Mouse (Mus musculus) testis, adult 2 months (tissue): ENCODE measurements around the gene Shkbp1. TPM values are rescaled to one million over a fixed set of nuclear protein-coding genes. Genes with fewer than 3 reads are reported as not detected.

Experiments
- H3K27ac ChIP-seq: fragments of 200-500 bp; 2 replicates; pipeline ENCODE4 v1.5.1; 2012; ENCODE audit warnings: low read depth, low read length; ENCODE audit not compliant: control insufficient read depth, insufficient read depth
- H3K27me3 ChIP-seq: fragments of 200-500 bp; 2 replicates; pipeline ENCODE4 v1.6.1; 2012; ENCODE audit warnings: mild to moderate bottlenecking, low read length, moderate library complexity; ENCODE audit not compliant: control insufficient read depth, insufficient read depth
- H3K36me3 ChIP-seq: fragments of 200-500 bp; 2 replicates; pipeline ENCODE4 v1.6.1; 2012; ENCODE audit warnings: mild to moderate bottlenecking, low read length; ENCODE audit not compliant: control insufficient read depth, insufficient read depth
- H3K4me1 ChIP-seq: fragments of 200-500 bp; 2 replicates; pipeline ENCODE4 v1.6.1; 2012; ENCODE audit warnings: low read length; ENCODE audit not compliant: control insufficient read depth, insufficient read depth
- H3K4me3 ChIP-seq: fragments of 200-500 bp; 2 replicates; pipeline ENCODE4 v1.5.1; 2012; ENCODE audit warnings: low read depth, mild to moderate bottlenecking, low read length, moderate library complexity, mixed read lengths; ENCODE audit not compliant: control insufficient read depth
- CTCF ChIP-seq: fragments of 200-500 bp; IDR thresholded peaks from 2 replicates; pipeline ENCODE4 v1.5.1; 2012; ENCODE audit warnings: low read depth, mild to moderate bottlenecking, inconsistent platforms, low read length, moderate library complexity; ENCODE audit not compliant: control insufficient read depth, insufficient read depth, insufficient replicate concordance
- POLR2A ChIP-seq: fragments of 200-500 bp; IDR thresholded peaks from 2 replicates; pipeline ENCODE4 v1.6.1; 2012; ENCODE audit warnings: low read depth, mild to moderate bottlenecking, inconsistent platforms, low read length, moderate library complexity; ENCODE audit not compliant: control insufficient read depth
- polyA plus RNA-seq: library from polyadenylated mRNA; depleted of rRNA; stranded (reverse); fragments of >200 nt; gene quantifications from 2 replicates; pipeline ENCODE4 v1.2.3, GENCODE M21; 2012

Shkbp1 gene
- polyA plus RNA-seq, 1 experiment: 22.4 TPM

DNA sequence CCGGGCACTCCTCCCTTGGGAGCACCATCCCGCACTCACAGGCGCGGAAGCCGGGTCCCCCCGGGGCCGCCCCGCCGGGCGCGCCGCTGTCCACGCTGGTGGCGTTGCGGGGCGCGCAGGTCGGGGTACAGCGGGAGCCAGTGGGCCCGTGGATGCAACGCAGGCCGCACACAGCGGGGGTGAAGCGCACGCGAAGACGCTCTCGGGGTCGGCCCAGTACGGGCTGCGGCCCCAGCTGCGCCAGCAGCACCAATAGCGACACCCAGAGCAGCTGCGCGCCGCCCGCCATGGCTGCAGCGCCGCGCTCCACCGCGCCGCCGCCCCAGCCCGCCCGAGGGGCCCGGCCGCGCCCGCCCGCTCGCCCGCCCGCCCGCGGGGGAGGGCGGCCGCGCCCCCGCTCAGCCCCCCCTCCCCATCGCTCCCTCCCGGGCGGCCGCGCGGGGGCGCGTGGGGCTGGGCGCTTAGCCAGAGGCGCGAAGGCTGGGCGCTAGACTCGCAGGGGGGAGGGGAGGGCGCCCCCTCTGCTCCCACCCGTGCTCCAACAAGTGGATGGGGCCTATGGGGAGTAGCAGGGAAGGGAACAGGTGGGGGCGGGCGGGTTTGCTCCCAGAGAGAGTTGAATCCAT, 22.4 kb downstream of the Shkbp1 start:
- peak overlapping the region; percentile 39; the same call in 1 of the 2 replicates for H3K27ac ChIP-seq
- peak overlapping the region; percentile 60 for H3K4me3 ChIP-seq
- peaks cover 28% of the 10 kb centered on the region for H3K4me1 ChIP-seq
- no peaks in the 10 kb centered on the region for H3K36me3 ChIP-seq
- TF ChIP-seq CTCF (no peak), POLR2A (no peak)
- peaks cover 5% of the 10 kb centered on the region for H3K27me3 ChIP-seq

DNA sequence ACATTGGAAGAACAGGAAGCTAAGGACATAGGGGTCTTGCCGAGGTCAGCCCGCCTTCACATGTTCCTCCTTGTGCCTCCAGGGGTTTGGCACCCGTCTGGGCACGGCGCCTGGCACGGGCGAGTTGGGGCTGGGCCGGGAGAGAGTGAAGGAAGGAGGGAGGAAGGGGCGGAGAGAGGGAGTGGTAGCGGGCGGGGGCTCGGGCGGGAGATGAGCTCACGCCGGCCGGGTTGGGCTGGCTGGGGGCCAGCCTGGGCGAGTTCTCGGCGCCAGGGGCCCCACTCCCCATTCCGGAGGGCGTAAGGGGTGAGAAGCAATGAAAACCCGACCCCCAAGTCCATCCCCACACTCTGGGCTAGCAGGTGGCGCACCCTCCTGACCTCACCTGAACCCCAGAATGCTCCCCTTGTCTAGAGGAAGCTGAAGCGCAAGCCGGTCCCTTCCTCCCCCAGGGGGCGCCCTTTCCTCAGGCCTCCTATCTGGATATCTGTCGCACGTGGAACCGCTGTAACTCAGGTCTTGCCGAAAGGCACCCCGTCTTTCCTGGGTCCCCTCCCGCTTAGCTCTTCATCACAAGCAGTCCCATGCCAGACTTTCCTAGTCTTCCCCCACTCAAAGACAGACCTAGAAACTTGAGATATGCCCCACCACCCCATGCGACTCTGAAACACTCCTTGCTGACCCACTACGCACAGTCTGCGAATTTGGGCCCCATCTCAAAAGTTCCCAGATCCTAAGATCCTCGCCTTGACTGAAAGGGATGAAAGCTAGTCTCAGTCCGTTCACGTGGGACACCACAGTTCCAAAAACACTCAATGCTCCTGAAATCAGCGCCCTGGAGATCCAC, 23.2 kb downstream of the Shkbp1 start:
- Histone ChIP-seq H3K27ac (peak overlapping the region; percentile 39), H3K27me3 (peaks cover 5% of the 10 kb centered on the region), H3K36me3 (no peaks in the 10 kb centered on the region), H3K4me1 (peaks cover 28% of the 10 kb centered on the region), H3K4me3 (peak overlapping the region; percentile 60)
- TF ChIP-seq CTCF: peak; percentile 61; the same call in 1 of the 2 replicates
- no peak for TF ChIP-seq POLR2A

- peaks cover 26% of the 10 kb centered on the region for H3K4me1 ChIP-seq
These were observed 24.0 kb downstream of the Shkbp1 start for GRCm38 (mm10) chr7:27331854-27332253.

DNA sequence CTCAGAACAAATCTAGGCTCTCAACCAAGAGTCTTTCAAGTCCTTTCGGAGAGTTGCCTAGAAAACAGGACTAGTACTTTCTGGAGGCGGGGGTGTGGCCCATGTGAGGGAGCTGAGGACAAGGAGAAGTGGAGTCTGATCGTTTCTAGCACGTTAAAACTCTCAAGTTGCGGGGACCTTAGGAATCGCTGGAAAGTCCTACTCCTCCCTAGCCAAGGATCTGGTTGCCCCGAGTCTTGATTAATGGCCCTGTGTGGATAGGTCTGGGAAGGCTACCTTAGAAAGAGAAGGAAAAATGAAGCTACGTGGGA, 24.3 kb downstream of the Shkbp1 start:
- H3K36me3 ChIP-seq: no peaks in the 10 kb centered on the region
- peak overlapping the region; percentile 59 for H3K27ac ChIP-seq
- peaks cover 6% of the 10 kb centered on the region for H3K27me3 ChIP-seq
- no peak for TF ChIP-seq CTCF
- TF ChIP-seq POLR2A: no peak
- H3K4me3 ChIP-seq: no peak overlapping the region
- peaks cover 25% of the 10 kb centered on the region for H3K4me1 ChIP-seq

More at GRCm38 (mm10) chr7:27331854-27332253, 24.0 kb downstream of the Shkbp1 start:
- Histone ChIP-seq H3K4me3 (no peak overlapping the region), H3K27ac (peak overlapping the region; percentile 59), H3K36me3 (no peaks in the 10 kb centered on the region), H3K27me3 (peaks cover 5% of the 10 kb centered on the region)
- TF ChIP-seq POLR2A (no peak), CTCF (no peak)

DNA sequence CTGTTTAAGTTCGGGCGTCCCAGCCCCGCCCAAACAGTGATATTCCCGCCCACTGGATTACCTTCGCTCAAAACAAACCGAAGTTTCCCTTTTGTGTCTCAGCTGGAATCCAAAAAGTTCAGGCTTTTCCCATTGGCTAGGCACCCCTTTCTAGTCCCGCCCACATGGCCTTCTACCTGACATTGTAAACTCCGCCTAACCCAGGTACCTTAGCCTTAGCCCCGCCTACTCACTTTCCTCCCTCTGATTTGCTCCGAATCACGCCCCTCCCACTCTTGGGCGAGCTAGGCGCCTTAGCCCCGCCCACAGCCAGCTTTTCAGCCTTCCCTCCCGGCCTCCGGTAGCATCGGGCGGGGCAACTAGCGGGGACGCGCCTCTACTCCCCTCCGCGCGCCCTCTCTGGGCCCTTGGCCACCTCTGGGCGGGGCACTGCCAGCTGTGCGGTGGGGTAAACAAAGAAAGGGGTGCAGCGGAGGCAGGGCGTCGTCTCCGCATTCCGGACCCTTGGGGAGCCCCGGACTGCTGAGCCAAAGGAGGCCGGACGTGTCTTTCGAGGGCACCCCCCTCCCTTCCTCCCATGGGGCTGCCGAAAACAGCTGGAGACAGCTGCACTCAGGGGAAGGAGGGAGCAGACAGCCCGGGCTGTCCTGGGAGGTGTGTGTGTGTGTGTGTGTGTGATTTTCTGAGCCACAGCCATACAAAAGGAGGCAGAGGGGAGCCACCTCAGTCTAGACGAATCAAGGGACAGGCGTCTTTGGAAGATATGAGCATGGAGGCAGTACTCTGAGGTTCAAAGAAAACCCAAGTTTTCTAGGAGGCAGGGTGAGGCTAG, 24.9 kb downstream of the Shkbp1 start:
- H3K4me3 ChIP-seq: peak overlapping the region; percentile 68
- H3K27ac ChIP-seq: peak overlapping the region; percentile 77
- no peak for TF ChIP-seq CTCF
- no peak for TF ChIP-seq POLR2A
- H3K4me1 ChIP-seq: peaks cover 25% of the 10 kb centered on the region
- peaks cover 8% of the 10 kb centered on the region for H3K27me3 ChIP-seq
- no peaks in the 10 kb centered on the region for H3K36me3 ChIP-seq

GRCm38 (mm10) chr7:27329981-27330380, 25.8 kb downstream of the Shkbp1 start:
- no peak overlapping the region for H3K27ac ChIP-seq
- H3K4me3 ChIP-seq: no peak overlapping the region
- peaks cover 8% of the 10 kb centered on the region for H3K27me3 ChIP-seq
- no peak for TF ChIP-seq CTCF
- no peak for TF ChIP-seq POLR2A
- H3K36me3 ChIP-seq: no peaks in the 10 kb centered on the region
- H3K4me1 ChIP-seq: peaks cover 31% of the 10 kb centered on the region
